Mouse (Mus musculus) lung, postnatal 10 days (tissue): ENCODE results near the gene Kmt2a.
A peak's percentile ranks its signal among the peaks of the same experiment; 100 is the strongest.

Source experiments
- DNase-seq: peaks from one replicate; pipeline ENCODE4 v3.0.0; 2021

The Kmt2a gene

GRCm38 (mm10) chr9:44881221-44881871 is at the start of gene Kmt2a:
Gene Kmt2a, minus strand, starts transcription at chr9:44881296.
- DNase-seq = peak; percentile 98

GRCm38 (mm10) chr9:44921543-44921942 is 40.4 kb upstream of the Kmt2a start:
- DNase-seq = no peak

- DNase-seq = peak; percentile 73
Measured at GRCm38 (mm10) chr9:44921123-44921468, 40.0 kb upstream of the Kmt2a start.

GRCm38 (mm10) chr9:44920374-44921122 is 39.5 kb upstream of the Kmt2a start, which contains the start of gene Atp5l:
Gene Atp5l, minus strand, starts transcription at chr9:44920742.
- peak; percentile 93 for DNase-seq

GRCm38 (mm10) chr9:44919606-44920005 is 38.5 kb upstream of the Kmt2a start:
- no peak for DNase-seq

GRCm38 (mm10) chr9:44916196-44916595 is 35.1 kb upstream of the Kmt2a start:
- peak; percentile 60 for DNase-seq

- peak; percentile 5 for DNase-seq
Measured at GRCm38 (mm10) chr9:44914706-44915105, 33.6 kb upstream of the Kmt2a start.

- DNase-seq = no peak
Measured at GRCm38 (mm10) chr9:44911365-44911764, 30.3 kb upstream of the Kmt2a start.

GRCm38 (mm10) chr9:44905620-44906019 is 24.5 kb upstream of the Kmt2a start:
- peak; percentile 18 for DNase-seq

GRCm38 (mm10) chr9:44904964-44905363 is 23.9 kb upstream of the Kmt2a start:
- peak; percentile 76 for DNase-seq

- no peak for DNase-seq
Measured at GRCm38 (mm10) chr9:44903856-44904255, 22.8 kb upstream of the Kmt2a start.

- peak; percentile 8 for DNase-seq
Measured at GRCm38 (mm10) chr9:44900402-44900801, 19.3 kb upstream of the Kmt2a start.

- no peak for DNase-seq
Measured at GRCm38 (mm10) chr9:44899716-44900115, 18.6 kb upstream of the Kmt2a start.

- DNase-seq = no peak
Measured at GRCm38 (mm10) chr9:44897024-44897423, 15.9 kb upstream of the Kmt2a start.

GRCm38 (mm10) chr9:44892664-44893063 is 11.6 kb upstream of the Kmt2a start:
- DNase-seq = no peak

GRCm38 (mm10) chr9:44891210-44891609 is 10.1 kb upstream of the Kmt2a start:
- no peak for DNase-seq

- DNase-seq = no peak
Measured at GRCm38 (mm10) chr9:44890122-44890521, 9.0 kb upstream of the Kmt2a start.

- no peak for DNase-seq
Measured at GRCm38 (mm10) chr9:44888114-44888624, 7.1 kb upstream of the Kmt2a start.

GRCm38 (mm10) chr9:44882981-44883569 is 2.0 kb upstream of the Kmt2a start:
- DNase-seq = peak; percentile 10

GRCm38 (mm10) chr9:44882436-44882980 is 1.4 kb upstream of the Kmt2a start:
- peak; percentile 65 for DNase-seq

GRCm38 (mm10) chr9:44881941-44882435 is 892 bp upstream of the Kmt2a start:
- peak; percentile 73 for DNase-seq

- DNase-seq = peak; percentile 43
Measured at GRCm38 (mm10) chr9:44880309-44881081, 601 bp downstream of the Kmt2a start.
